11 mouse cellular contexts compared by ENCODE assay signal in the genomic region with DNA sequence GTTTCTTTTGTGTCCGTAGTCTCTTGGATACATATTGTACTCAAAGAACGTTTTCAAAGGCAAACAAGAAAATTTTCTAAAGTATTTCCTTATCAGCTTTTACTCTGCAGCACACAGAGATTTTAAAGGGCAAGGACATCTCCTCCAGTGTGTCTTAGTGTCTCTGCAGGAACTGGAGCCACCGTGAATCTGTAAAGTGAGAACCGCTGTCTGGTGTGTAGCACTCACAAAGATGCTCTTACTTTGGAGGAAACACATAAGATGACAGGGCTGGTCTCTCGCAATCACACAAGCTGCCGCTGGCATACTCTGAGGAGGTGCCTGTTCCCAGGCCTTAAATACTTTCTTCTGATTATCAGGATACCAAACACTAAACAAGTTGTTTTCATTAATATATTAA.
"Had no signal": no experiment of that assay in that cellular context is flagged by ENCODE, and none has a peak within 500 bp of the region (broad histone marks: within the 10 kb centered on the region; RNA-seq: fewer than 3 reads in every experiment).

No protein-coding gene starts in this region.

- DNase-seq: gastrocnemius, postnatal 14 days; heart, adult 18-20 months; heart, postnatal 14 days; heart, postnatal 36 days; kidney, adult 11 months; kidney, adult 2 months; kidney, adult 9 months; kidney, postnatal 25 days; kidney, postnatal 4 days; liver; liver, embryonic 13.5 days had no signal
